Comparison of ENCODE assay signal across 8 mouse cellular contexts in the genomic region with DNA sequence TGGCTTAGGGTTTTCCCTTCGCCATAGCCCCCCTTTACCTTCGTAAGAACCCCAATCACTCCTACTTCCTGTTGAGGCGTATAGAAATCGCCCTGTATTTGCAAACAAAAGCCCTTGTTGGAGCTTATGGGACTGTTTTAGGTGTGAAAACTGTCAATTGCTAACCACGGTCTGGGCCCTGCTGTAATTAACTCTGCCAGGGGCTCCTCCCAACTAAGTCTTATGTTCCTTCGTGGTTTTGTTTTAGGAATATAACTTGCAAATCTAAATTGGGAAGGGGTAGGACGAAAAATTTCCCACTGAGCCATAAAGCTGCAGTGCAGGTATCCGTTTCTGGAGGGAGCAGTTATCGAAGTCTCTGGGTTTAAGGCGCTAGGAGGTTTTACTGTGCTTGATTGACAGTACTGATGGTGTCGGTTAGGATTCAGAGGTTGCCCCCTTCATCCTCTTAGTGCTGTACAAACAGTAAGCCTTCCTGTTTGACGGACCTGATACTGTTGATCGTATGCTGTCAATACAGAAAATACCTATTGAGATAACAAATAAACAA. TPM values are rescaled to one million over a fixed set of nuclear protein-coding genes. Genes with fewer than 3 reads are reported as not detected.
A peak's percentile ranks its signal among the peaks of the same experiment; 100 is the strongest.
DNase-seq lines count a peak whose midpoint lies in the region; ATAC-seq and TF ChIP-seq lines count a peak whose summit lies in the region.

No protein-coding gene starts in this region.

- peak overlapping the region; percentile 68 for H3K4me2 ChIP-seq in hindbrain, embryonic 13.5 days

- H3K4me1 ChIP-seq in spleen, adult 2 months (ENCODE audit: control insufficient read depth, insufficient read depth, insufficient read length) = peaks cover 9% of the 10 kb centered on the region
- peaks cover 42% of the 10 kb centered on the region for H3K4me1 ChIP-seq in hindbrain, embryonic 13.5 days (replicated peaks)
- peaks cover 37% of the 10 kb centered on the region for H3K4me1 ChIP-seq in midbrain, embryonic 10.5 days

- peak overlapping the region; percentile 100 for H3K9ac ChIP-seq in hindbrain, embryonic 13.5 days

- TF ChIP-seq POLR2A in spleen, adult 2 months (IDR thresholded peaks at IDR 0.05; ENCODE audit: low read depth, low read length) = no peak; the same call in 1 of the 2 replicates

- DNase-seq in spleen, adult 2 months (ENCODE audit: low read depth in 1 of 2, low spot score in 2 of 2) = peak in 1 of 2 experiments; percentile 26
- no peak for DNase-seq in spleen, postnatal 10 days (ENCODE audit: low spot score in 2 of 2)
- DNase-seq in midbrain, embryonic 10.5 days (ENCODE audit: low spot score) = no peak
- DNase-seq in ovary, postnatal 10 days (ENCODE audit: low spot score) = no peak
- no peak for DNase-seq in gastrocnemius, postnatal 14 days

- H3K9me3 ChIP-seq in hindbrain, embryonic 13.5 days = no peaks in the 10 kb centered on the region
- peaks cover 4% of the 10 kb centered on the region; the same call in 1 of the 2 replicates for H3K9me3 ChIP-seq in midbrain, embryonic 10.5 days (replicated peaks)

- peaks cover 29% of the 10 kb centered on the region for H3K36me3 ChIP-seq in spleen, adult 2 months (ENCODE audit: control insufficient read depth, insufficient read depth, low read length)
- peaks cover 28% of the 10 kb centered on the region for H3K36me3 ChIP-seq in hindbrain, embryonic 13.5 days
- H3K36me3 ChIP-seq in midbrain, embryonic 10.5 days = peaks cover 42% of the 10 kb centered on the region

- peak overlapping the region; percentile 100 for H3K27ac ChIP-seq in spleen, adult 2 months (ENCODE audit: insufficient read depth, low read length)
- peak overlapping the region; percentile 100 for H3K27ac ChIP-seq in hindbrain, embryonic 13.5 days
- peak overlapping the region; percentile 100 for H3K27ac ChIP-seq in midbrain, embryonic 10.5 days (replicated peaks)

- no peaks in the 10 kb centered on the region for H3K27me3 ChIP-seq in spleen, adult 2 months (ENCODE audit: control insufficient read depth, insufficient read depth, low read length)
- no peaks in the 10 kb centered on the region for H3K27me3 ChIP-seq in hindbrain, embryonic 13.5 days
- no peaks in the 10 kb centered on the region for H3K27me3 ChIP-seq in midbrain, embryonic 10.5 days (ENCODE audit: low read depth, poor library complexity, severe bottlenecking)

- TF ChIP-seq CTCF in spleen, adult 2 months (IDR thresholded peaks at IDR 0.05; ENCODE audit: extremely low read depth, insufficient read depth, insufficient read length, insufficient replicate concordance) = no peak

- WGBS in spleen, adult 2 months = 0% methylated on average over 13 of the region's 13 CpGs
- WGBS in hindbrain, embryonic 13.5 days = under 1% methylated on average over 13 of the region's 13 CpGs
- under 1% methylated on average over 13 of the region's 13 CpGs for WGBS in midbrain, embryonic 10.5 days

- intact Hi-C loops in gastrocnemius, postnatal 14 days (cut with DNase I; ENCODE audit: low total_unique reads) = loop anchor here (5.0 kb wide), 1 partner anchor 98 kb away; no protein-coding TSS in a partner anchor

- peak overlapping the region; percentile 100 for H3K4me3 ChIP-seq in spleen, adult 2 months (ENCODE audit: extremely low read depth, insufficient read depth, insufficient read length)
- H3K4me3 ChIP-seq in hindbrain, embryonic 13.5 days = peak overlapping the region; percentile 94
- H3K4me3 ChIP-seq in midbrain, embryonic 10.5 days = peak overlapping the region; percentile 99

- peak; percentile 40; the same call in 1 of the 2 replicates for ATAC-seq in common myeloid progenitor, adult 5-6 weeks (replicated peaks; ENCODE audit: low read depth, poor library complexity, severe bottlenecking)
- no peak for ATAC-seq in hindbrain, embryonic 13.5 days (ENCODE audit: low FRiP score)
- ATAC-seq in cerebellum, adult (ENCODE audit: insufficient number of reproducible peaks, low FRiP score, low TSS enrichment) = no peak

RNA-seq across cellular contexts. Expression of gene Ddx6, which starts 1.0 kb away (rescaled TPM):
- 15.3 and 17.3 TPM in 2 replicates for polyA plus RNA-seq in spleen, adult 2 months (2012; rRNA removed)
- 101 and 143 TPM in 2 replicates for total RNA-seq in common myeloid progenitor, adult 5-6 weeks (2017)
- 26.1 and 28.2 TPM in 2 replicates for polyA plus RNA-seq in hindbrain, embryonic 13.5 days (2015; fragmentation: Nextera tagmentation; extraction: Ambion mirVana)
- polyA plus RNA-seq in midbrain, embryonic 10.5 days (2016; fragmentation: Nextera tagmentation; extraction: Ambion mirVana) = 19.5 and 19.7 TPM in 2 replicates
- total RNA-seq in gastrocnemius, postnatal 14 days (2021) = 10 to 100 TPM; 61.8 to 62.2 TPM

RNA-seq across cellular contexts. Expression of gene Cxcr5, which starts 44.0 kb away (rescaled TPM):
- 133 and 154 TPM in 2 replicates for polyA plus RNA-seq in spleen, adult 2 months (2012; rRNA removed)
- total RNA-seq in common myeloid progenitor, adult 5-6 weeks (2017) = not detected in 2 replicates
- polyA plus RNA-seq in hindbrain, embryonic 13.5 days (2015; fragmentation: Nextera tagmentation; extraction: Ambion mirVana) = 0.10 TPM in 1 of 2 replicates, not detected in the other
- not detected in 2 replicates for polyA plus RNA-seq in midbrain, embryonic 10.5 days (2016; fragmentation: Nextera tagmentation; extraction: Ambion mirVana)
- not detected for total RNA-seq in gastrocnemius, postnatal 14 days (2021)

Comparison
In these comparisons a context has a peak if more than half of its experiments do, and no peak if none do; other contexts are left out.
1. RNA of gene Cxcr5, which starts 44.0 kb away (polyA plus RNA-seq): 133 to 154 TPM in spleen, adult 2 months; 0.10 TPM in hindbrain, embryonic 13.5 days and not detected in midbrain, embryonic 10.5 days; every median in the first group is over 100 times any median in the second.
2. Peak in every context shown above with its lines, with median percentiles within 50 percentile points of each other: H3K27ac ChIP-seq and H3K4me3 ChIP-seq.